Mouse (Mus musculus) telencephalon, adult 2 months (tissue): ENCODE results near the gene Usf3.

ENCODE experiments used
- DNase-seq: peaks from one replicate; pipeline ENCODE4 v3.0.0-alpha.2; 2011; ENCODE audit warnings: low read depth, low spot score

Usf3 gene

DNA sequence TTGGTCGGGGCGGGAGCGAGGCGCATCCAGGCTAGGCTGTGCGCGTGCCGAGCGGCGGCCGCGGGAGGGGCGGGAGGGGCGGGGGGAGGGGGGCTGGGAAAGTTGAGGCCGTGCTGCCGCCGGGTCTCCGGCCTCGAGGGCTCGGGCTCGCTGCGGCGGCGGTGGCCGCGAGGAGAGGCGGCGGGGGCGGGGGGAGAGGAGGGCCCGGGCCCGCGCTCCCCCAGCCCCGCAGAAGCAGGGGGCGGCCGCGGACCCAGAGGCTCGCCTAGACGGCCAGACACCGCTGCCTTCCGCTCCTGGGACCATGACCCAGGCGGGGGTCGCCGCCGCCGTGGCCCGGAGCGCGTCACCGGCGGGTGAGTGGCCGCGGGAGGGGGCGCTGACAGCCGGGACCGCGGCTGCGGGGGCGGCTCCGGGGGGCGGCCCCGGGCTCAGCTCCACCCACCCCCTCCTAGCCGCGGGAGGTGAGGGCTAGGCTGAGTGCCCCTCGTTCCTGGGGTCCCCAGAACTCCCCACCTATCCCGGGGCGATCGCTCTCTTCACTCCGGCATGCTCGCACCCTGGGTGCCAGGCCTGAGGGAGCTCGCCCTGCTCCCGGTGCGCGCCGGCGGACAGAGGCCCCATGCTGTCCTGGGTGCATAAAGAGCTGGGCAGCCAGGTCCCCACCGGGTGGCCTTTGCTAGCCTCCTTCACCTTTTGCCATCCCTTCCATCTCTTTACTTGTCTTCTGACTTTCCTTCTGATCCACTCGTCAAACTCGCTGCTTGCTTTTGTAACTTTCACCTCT is at the start of gene Usf3:
Usf3 (plus strand) TSS at position 92 of the 787 bp plus-strand sequence.
- no peak for DNase-seq

DNA sequence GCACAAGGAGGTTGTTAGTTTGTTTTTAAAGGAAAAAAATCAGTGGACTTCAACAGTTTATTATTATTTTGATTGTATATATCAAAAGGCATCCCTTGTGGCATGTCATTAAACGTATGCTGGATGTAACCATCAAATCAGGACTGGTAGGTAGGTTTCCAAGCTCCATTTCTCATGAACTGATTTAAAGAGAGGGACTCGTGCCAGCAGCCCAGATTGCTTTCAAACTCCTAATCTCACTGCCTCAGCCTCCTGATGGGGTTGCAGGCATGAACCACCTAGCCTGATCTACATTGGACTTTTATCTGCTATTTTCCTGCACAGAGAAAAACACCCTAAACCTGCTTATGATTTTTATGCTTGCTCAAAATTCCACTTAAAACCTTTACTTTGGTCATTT is 49.3 kb upstream of the Usf3 start:
- no peak for DNase-seq

DNA sequence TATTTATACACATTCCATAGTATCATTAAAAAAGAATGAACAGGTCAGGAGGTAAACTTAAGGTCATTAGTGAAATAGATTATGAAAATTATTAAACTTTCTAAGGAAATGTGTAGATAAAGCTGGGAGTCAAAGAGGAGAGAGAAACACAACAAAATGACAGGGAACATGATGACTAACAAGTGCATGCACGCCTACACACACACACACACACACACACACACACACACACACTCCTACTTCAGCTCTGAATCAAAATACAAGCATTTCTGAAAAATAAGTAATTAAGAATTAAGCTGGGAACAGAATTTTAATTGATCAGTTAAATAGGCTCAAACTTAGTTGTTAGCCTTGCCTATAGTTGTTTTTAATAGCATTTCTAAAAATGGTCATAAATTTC is 48.3 kb upstream of the Usf3 start:
- no peak for DNase-seq

DNA sequence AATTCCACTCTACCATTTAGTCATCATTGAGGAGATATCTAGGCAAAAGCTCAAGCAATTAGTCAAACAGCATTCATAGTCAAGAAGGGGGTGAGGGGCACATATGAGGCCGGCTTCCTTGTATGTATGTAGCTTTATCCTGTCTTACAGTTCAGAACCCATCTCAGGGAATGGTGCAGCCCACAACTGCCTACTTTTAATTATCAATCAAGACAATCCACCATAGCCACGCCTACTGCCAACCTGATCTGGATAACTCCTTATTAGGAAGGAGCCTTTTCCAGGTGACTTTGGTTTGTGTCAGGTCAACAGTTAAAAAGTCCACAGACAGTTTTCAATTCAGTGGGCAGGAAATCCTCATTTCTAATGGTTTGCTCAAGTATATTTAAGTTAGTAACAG is 47.6 kb upstream of the Usf3 start:
- no peak for DNase-seq

DNA sequence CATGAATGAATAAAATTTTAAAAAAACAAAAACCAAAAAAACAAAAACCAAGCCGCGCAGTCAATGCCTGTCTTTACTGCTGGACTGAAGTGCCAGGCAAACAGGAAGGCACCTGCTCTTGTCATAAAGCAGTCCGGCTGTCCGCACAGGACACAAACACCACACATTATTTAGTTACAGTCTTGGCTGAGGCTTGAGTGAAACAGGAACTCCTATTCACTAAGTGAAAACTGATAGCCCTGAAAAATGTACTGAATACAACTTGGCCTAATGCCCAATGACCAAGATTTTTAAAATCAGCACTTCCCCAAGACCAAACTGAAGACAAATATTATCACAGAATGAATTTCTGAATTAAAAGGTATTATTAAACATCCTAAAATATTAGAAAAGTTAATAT is 46.6 kb upstream of the Usf3 start:
- no peak for DNase-seq

DNA sequence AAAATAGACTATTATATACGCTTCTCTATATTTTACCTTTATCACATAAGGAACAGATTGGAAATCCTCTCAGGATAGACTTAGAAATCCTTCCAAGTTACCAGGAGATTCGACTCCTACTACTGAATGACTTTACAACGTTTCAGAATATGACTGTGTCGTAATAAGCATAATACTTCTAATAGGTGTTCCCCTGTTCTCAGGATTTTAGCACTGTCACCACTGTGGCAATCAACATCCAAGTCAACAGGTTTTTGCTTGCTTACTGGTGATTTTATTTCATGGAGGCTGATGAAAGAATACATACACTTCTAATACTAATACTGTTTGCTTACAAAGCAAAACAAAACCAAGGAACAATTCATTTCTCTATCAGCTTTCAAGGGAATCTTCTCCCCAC is 40.7 kb upstream of the Usf3 start:
- DNase-seq: no peak

DNA sequence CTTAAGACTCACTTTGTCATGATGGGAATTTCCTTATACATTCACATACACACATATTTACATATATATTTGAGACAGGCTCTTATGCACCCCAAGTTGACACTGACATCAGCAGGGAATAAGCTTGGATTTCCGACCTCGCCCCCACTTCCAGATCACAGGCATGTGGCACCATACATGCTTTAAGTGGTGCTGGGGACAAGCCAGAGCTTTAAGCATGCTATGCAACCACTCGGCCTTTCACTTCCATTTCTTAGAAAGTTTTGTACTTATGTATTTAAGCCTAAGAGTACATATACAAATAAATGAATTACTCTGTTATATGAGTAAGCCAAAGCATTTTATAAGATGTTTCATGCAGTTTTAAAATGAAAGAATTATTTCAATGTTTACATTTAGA is 39.9 kb upstream of the Usf3 start:
- DNase-seq: no peak

DNA sequence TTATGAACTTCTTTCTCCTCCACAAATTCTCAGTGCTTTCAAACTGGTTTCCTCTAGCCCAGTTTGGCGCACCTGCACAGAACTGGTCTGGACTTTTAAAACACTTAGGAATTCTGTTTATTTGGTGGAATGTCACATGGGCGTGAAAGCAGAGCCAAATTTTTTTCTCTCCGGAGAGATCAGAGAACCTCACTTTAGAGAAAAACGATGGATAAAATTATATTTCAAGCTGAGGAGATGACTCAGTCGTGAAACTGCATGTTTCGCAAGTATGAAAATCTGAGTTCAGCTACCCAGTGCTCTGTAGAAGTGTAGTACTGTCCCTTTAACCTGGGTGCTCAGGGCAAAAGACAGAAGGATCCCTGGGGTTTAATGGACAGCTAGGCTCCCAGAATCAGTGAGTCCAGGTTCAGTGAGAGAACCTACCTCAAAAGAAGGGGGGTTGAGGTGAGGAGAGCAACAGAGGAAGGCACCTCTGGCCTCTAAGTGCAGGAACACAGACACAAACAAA is 36.5 kb upstream of the Usf3 start:
- no peak for DNase-seq

DNA sequence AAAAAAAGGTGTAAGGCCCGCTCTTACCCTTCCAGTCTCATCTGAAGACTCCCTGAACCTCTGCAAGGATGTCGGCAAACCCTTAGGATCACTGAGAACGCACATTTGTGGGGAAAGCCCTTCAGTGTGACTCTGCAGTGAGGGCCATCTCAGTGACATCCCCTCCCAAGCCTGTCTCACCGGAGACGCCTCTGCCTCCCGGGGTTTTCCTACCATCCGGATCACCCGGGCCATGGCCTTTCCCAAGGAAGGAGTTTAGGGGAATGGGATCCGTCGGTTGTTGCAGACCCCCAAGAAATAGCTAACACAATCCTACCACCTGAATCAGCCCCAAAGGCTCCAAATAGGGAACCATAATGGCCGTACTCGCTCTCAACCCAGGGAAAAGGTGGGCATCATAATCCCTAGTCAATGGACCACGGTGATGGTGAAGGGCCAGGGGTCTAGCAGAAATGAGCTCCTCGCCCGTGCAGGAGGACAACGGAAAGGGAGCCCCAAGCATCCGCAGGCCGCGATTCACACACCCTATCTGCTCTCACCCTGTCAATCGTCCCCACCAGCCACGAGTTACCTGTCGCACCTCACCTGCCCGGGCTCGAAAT is 34.6 kb upstream of the Usf3 start:
- no peak for DNase-seq

DNA sequence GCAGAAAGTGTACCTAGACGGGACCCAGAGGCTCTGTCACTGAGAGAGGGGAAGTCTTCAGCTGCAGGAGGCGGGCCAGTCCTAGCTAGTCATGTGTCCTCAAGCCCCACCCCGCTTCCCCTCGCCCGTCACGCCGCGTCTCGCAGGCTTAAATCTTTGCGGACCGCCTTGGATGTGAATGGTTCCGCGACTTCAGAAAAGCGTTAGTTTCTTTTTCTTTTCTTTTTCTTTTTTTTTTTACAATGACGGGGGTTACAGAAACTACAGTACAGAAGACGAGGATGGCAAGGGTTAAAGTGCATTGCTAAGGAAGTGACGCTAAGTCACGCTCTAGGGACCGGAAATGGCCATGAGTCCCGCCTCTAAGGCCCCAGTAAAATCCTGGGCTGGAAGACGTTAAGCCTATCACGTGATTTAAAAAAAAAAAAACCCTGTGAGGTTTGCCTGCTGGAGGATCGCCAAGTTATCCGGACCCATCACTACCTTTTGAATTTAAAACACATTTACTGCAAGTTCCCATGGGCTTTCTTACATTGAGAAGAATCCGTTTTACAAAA is 34.0 kb upstream of the Usf3 start:
- DNase-seq: peak; percentile 98

DNA sequence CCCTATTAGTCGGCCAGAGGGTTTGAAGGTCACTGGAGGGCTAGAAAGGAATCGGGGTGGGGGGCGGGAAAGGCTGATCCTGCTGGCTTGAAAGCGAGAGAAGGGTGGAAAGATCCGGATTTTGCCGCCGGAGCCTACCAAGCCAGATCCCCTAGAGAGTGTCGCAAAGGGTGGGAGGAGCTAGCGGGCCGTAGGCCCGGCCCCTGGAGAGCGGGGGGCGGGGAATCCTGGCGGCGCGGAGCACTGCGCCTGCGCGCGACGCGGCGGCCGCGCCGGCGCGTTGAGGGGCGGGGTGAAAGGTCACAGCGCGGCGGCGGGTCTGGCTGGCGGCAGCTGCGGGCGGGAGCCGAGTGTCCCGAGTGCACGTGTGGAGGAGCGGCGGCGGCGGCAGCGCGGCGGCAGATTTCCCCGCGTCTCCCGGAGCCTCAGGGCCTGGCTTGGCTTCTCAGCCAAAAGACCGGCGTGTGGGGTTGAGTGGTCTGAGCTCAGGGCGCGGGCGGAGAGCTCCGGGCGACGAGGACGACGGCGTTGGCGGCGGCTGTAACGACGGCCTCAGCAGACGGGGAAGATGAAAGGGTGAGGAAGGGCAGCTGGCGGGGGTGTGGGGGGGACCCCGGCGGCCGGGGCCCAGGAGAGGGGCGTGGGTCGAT is 33.4 kb upstream of the Usf3 start, which contains the start of the genes Atp6v1a and Naa50:
Atp6v1a (minus strand) TSS at position 170 of the 650 bp plus-strand sequence.
Naa50 (plus strand) TSS at position 295 of the 650 bp plus-strand sequence.
- peak; percentile 84 for DNase-seq

DNA sequence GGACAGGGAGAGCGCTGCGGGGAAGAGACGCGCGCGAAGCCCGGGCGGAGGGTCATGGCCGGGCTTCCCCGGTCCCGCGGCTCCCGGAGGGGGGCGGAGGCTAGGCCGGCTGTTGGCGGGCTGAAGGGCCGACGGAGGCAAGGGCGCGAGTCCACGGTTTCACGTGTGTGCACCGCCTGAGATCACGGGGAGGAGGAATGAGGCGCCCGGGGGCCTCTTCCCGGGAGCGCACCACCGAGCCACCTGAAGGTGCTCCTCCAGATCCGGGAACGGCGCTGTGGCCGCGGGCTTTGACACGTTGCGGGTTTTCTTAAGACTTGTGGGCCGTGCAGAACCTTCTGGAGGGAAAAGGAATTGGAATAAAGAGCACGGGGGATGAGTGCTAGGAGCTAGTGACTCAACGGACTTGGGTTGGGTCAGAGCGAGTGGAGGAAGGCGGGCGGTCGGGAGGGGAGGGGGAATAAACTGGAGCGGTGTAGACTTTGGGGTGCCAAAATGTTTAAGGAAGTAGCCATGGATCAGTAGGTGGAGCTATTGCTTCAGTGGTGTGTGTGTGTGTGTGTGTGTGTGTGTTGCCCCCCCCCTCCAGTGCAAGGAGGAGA is 32.8 kb upstream of the Usf3 start:
- DNase-seq: peak; percentile 69

DNA sequence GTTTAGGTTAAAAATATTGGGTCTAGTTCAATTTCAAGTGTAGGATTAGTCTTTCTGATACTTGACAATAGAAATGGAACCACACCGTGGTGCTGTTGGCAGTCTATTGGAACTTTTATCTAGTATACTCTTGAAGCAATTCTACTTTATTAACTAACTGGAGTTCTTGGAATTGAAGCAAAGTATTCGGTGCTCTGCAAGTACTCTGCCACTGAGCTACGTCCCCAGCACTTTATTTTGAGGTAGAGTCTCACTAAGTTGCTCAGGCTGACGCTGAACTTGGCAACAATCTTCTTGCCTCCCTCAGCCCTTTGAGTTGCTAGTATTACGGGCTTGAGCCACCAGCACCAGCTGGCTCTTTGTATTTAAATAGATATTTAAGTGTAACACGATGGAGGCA is 31.6 kb upstream of the Usf3 start:
- peak; percentile 58 for DNase-seq

DNA sequence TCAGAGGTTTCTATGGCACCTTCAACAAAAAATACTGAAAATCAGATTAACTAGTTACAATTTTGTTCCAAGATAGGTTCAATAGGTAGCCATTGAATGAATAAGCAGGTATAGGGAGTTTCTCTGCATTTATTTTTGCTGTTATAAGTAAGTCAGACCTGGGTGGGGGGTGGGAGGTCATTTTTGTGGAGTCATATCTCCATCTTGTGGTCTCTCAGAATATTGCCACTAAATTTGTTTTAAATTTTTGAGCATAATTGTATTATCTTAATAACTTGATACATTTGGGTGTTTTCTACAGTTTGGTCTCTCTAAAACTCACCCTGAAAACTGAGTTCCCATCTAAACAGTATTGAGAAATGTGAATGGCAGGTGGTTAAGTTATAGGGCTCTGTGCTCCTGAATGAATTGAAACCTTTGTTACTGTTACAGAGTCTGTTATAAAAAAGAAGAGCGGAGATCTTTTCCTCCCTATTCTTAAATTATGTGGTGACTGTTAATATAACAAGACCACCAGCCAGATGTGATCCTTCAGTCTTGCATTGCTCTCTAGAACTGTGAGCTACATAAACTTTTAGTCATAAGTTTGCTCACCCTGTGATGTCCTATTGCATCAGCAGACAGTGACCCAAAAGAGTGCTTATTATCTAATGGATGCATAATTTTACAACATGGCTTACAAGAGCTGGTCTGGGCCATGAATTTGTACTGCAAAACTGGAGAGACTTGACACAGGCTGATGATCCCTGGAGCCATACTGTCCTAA is 23.9 kb upstream of the Usf3 start:
- DNase-seq: no peak

DNA sequence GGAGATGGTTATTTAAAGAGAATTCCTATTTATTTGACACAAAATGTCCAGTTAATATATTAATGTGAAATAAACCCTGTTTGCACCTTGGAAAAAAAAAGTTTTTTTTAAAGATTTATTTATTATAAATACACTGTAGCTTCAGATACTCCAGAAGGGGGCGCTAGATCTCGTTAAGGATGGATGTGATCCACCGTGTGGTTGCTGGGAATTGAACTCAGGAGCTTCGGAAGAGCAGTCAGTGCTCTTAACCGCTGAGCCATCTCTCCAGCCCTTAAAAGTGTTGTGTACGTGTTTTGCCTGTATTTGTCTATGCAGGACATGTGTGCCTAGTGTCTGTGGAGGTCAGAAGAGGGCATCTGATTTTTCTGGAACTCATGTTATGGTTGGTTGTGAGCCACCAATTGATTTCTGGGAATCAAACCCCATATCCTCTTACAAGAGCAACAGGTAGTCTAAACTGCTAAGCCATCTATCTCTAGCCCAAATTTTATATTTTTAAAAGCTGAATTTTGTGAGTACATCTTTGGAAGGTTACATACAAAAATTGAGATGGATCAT is 18.5 kb upstream of the Usf3 start:
- DNase-seq: no peak

DNA sequence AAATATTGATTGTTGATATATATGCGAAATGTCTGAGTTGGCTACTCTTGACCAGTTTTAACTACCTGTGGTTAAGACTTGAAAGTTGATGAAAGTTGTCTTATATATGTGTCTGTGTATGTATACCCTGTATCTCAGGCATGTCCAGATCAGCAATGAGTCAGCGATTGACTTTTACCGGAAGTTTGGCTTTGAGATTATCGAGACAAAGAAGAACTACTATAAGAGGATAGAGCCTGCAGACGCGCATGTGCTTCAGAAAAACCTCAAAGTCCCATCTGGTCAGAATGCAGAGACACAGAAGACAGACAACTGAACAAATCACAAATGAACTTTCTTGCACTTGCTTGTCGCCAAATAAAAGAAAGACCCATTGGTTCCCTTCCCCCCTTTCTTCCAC is 13.7 kb upstream of the Usf3 start:
- no peak for DNase-seq

DNA sequence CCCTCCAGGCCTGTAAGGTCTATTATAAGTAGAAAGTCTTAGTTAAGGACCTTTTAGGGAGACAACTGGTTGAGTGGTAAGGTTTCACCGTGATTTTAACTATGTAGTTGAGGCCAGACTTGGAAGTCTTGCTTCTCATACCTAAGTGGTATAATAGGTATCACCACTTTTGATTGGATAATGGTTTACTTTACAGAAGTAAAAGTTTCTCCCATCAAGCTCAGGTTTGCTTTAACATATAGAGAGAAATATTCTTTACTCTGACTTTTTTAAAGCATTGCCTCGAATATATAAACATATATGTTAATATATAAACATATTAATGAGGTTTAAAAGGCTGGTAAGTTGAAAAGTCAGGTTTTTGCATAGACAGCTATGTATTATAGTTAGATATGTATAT is 9.2 kb upstream of the Usf3 start:
- no peak for DNase-seq

DNA sequence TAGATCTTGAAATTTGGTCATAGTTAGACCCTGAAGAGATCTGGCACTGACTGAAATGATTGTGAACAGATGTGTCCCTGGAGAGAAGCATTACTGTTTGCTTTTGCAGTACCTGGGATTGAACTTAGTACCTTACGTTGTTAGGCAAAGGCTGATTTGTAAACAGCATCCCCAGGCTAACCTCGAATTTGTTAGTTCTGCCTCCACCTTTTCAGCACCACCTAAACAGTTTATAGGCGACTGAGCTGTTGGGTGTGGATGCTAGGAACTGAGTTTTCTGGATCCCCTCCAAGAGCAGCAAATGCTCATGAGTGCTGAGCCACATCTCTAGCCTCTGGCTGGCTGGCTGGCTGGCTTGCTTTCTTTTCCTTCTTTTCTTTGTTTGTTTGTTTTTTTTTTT is 7.9 kb upstream of the Usf3 start:
- DNase-seq: no peak

DNA sequence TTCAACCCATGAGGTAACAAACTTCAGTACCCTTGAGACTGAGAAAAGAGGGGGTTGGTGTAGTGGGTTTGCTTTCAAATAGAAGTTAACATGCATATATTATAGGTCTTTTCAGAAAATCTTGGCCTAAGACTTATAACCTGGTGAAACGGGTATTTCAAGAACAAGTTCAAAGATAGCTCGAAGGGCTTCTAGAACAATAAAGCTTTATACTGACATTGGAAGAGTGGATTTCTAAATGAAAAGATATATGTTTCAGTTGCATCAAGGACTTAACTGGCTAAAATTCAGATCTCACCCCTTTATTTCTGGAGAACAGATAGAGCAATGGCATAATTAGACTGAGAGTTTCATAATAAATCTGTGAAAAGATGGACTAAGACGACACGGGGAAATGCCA is 4.1 kb upstream of the Usf3 start:
- DNase-seq: no peak

DNA sequence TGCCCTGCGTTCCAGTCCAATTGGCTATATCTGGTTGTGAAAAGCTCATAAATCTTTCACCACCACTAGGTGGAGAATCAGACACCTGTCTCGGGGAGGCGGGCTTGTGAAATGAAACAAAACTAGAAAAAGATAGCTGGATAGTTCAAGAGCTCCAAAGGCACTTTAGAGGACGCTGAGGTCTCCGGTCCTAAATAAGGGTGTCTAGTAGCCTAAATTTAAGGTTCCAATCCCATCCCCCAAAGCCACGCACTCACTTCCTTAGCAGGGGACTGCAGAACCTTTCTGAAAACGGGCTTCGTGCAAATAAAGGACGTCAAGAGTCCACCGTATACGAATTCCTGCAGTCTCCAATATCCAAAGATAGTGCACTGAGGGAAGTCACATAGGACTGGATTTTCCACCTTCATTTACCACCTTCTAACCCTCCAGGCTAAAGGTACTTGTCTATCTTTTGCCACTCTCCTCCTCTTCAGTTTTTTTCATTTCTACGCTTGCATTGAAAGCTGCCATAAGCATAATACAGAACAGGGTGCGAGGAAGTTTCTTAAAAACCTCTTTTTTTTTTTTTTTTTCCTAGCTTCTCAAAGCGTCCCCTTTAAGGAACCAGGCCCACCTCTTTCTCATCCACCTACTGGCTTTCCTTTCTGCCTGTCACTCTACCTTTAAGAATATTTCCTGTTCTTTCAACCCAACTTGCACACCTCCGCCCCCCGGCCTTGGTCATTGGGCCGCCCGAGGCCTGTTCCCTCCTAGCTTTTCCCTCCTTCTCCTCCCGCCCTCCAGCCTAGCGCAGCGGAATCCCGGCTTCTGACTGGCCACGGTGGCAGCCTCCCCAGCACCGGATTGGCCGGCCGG is 520 bp upstream of the Usf3 start:
- peak; percentile 98 for DNase-seq
